Mouse (Mus musculus): Measurements from ENCODE around the gene Klrk1. TPM values are rescaled to one million over a fixed set of nuclear protein-coding genes. Genes with fewer than 3 reads are reported as not detected.

Gene Klrk1
- polyA plus RNA-seq, 1 experiment from 2014 or later, result not detected

GRCm38 (mm10) chr6:129581896-129582295, 41.8 kb downstream of the Klrk1 start:
- no peak for ATAC-seq (ENCODE audit: low FRiP score, low TSS enrichment)
- no peaks in the 10 kb centered on the region for H3K27me3 ChIP-seq (ENCODE audit: control insufficient read depth, insufficient read depth, low read length)
- H3K4me2 ChIP-seq (replicated peaks; ENCODE audit: low read depth, low read length), result no peak overlapping the region

DNA sequence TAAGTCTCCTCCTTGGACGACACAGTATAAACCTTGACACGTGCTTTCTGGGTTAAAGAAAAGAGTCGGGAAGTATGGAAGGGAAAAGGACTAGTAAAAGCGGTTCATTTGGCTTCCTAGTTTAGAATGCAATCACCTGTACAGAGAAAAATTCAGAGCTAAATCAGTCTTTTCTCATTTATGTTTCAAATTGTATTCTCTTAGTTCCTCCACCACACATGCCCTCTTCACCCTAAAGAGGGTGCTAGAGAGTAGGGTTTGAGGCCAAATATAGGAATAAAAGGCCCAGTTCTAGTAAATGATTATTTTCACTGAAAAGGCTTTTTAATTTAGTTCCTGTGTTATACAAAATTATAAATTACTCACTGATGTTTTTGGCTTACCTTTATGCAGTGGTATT, 42.4 kb downstream of the Klrk1 start:
- Histone ChIP-seq H3K9me3 (ENCODE audit: control insufficient read depth, low read length) (no peaks in the 10 kb centered on the region), H3K36me3 (ENCODE audit: control insufficient read depth, insufficient read depth, low read length) (no peaks in the 10 kb centered on the region), H3K4me1 (ENCODE audit: control insufficient read depth, insufficient read depth, low read length) (no peaks in the 10 kb centered on the region), H3K4me2 (replicated peaks; ENCODE audit: low read depth, low read length) (no peak overlapping the region), H3K27ac (ENCODE audit: low read depth, low read length) (no peak overlapping the region), H3K4me3 (ENCODE audit: low read length) (no peak overlapping the region), H3K9ac (ENCODE audit: low read depth, low read length) (no peak overlapping the region), H3K27me3 (ENCODE audit: control insufficient read depth, insufficient read depth, low read length) (no peaks in the 10 kb centered on the region)
- ATAC-seq (ENCODE audit: low FRiP score, low TSS enrichment), result no peak
- WGBS, result 58% methylated on average over 4 of the region's 4 CpGs

More at GRCm38 (mm10) chr6:129581896-129582295, 41.8 kb downstream of the Klrk1 start:
- 81% methylated on average over 4 of the region's 4 CpGs for WGBS
- no peaks in the 10 kb centered on the region for H3K36me3 ChIP-seq (ENCODE audit: control insufficient read depth, insufficient read depth, low read length)
- no peak overlapping the region for H3K4me3 ChIP-seq (ENCODE audit: low read length)
- no peaks in the 10 kb centered on the region for H3K4me1 ChIP-seq (ENCODE audit: control insufficient read depth, insufficient read depth, low read length)
- H3K9ac ChIP-seq (ENCODE audit: low read depth, low read length), result no peak overlapping the region
- H3K9me3 ChIP-seq (ENCODE audit: control insufficient read depth, low read length), result no peaks in the 10 kb centered on the region
- H3K27ac ChIP-seq (ENCODE audit: low read depth, low read length), result no peak overlapping the region

DNA sequence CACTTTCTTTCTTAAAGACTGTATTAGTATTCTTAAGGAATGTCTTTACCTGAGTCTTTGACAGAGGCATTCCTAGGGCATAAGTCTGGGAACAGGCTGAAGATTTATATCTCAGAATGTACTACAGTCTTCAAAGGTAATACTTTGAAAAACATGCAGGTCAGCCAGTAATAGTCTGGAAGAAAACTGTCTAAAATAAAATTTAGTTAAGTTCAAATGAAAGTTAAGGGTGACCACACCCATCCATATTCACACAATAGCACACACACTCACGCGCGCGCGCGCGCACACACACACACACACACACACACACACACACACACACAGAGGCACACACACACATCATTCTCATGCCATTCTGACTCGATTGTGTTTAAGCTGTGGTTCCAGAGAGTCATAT, 46.1 kb downstream of the Klrk1 start, which contains the start of gene Klre1:
Gene Klre1, plus strand, starts transcription at position 301 of the 400 bp plus-strand sequence.
- 95% methylated on average over 8 of the region's 8 CpGs for WGBS
- ATAC-seq (ENCODE audit: low FRiP score, low TSS enrichment), result no peak
- no peaks in the 10 kb centered on the region for H3K36me3 ChIP-seq (ENCODE audit: control insufficient read depth, insufficient read depth, low read length)
- no peaks in the 10 kb centered on the region for H3K4me1 ChIP-seq (ENCODE audit: control insufficient read depth, insufficient read depth, low read length)
- no peak within 1 kb of the TSS for H3K4me2 ChIP-seq (replicated peaks; ENCODE audit: low read depth, low read length)
- H3K27me3 ChIP-seq (ENCODE audit: control insufficient read depth, insufficient read depth, low read length), result no peaks in the 10 kb centered on the region
- H3K9me3 ChIP-seq (ENCODE audit: control insufficient read depth, low read length), result no peaks in the 10 kb centered on the region
- H3K4me3 ChIP-seq (ENCODE audit: low read length), result no peak within 1 kb of the TSS
- H3K9ac ChIP-seq (ENCODE audit: low read depth, low read length), result no peak within 1 kb of the TSS
- H3K27ac ChIP-seq (ENCODE audit: low read depth, low read length), result no peak within 1 kb of the TSS

- H3K27me3 ChIP-seq (ENCODE audit: control insufficient read depth, insufficient read depth, low read length), result no peaks in the 10 kb centered on the region
- no peak for ATAC-seq (ENCODE audit: low FRiP score, low TSS enrichment)
- H3K4me2 ChIP-seq (replicated peaks; ENCODE audit: low read depth, low read length), result no peak overlapping the region
- H3K27ac ChIP-seq (ENCODE audit: low read depth, low read length), result no peak overlapping the region
- no peaks in the 10 kb centered on the region for H3K36me3 ChIP-seq (ENCODE audit: control insufficient read depth, insufficient read depth, low read length)
- H3K4me1 ChIP-seq (ENCODE audit: control insufficient read depth, insufficient read depth, low read length), result no peaks in the 10 kb centered on the region
- no peak overlapping the region for H3K9ac ChIP-seq (ENCODE audit: low read depth, low read length)
- no peaks in the 10 kb centered on the region for H3K9me3 ChIP-seq (ENCODE audit: control insufficient read depth, low read length)
- WGBS, result 22% methylated on average over 2 of the region's 2 CpGs
- no peak overlapping the region for H3K4me3 ChIP-seq (ENCODE audit: low read length)
Observed at GRCm38 (mm10) chr6:129575315-129575714, 48.3 kb downstream of the Klrk1 start.

DNA sequence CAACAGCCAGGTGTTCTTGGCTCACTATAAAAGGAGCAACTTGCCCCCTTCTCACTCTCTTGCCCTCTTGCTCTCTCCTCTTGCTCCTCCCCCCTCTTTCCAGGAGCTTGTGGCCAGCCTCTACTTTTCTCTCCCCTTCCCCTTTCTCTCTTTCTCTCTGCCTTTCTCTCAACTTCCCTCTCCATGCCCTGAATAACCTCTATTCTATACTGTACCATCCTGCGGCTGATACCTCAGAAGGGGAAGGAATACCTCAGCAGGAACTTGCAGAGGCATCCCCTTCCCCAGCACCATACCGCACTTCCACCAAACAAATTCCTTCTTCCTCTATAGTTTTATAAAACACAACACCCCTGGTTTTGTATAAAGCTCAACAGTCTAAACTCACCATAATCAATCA, 58.4 kb downstream of the Klrk1 start:
- Histone ChIP-seq H3K9me3 (ENCODE audit: control insufficient read depth, low read length) (no peaks in the 10 kb centered on the region), H3K36me3 (ENCODE audit: control insufficient read depth, insufficient read depth, low read length) (no peaks in the 10 kb centered on the region), H3K4me2 (replicated peaks; ENCODE audit: low read depth, low read length) (no peak overlapping the region), H3K4me1 (ENCODE audit: control insufficient read depth, insufficient read depth, low read length) (no peaks in the 10 kb centered on the region), H3K9ac (ENCODE audit: low read depth, low read length) (no peak overlapping the region), H3K4me3 (ENCODE audit: low read length) (no peak overlapping the region), H3K27ac (ENCODE audit: low read depth, low read length) (no peak overlapping the region), H3K27me3 (ENCODE audit: control insufficient read depth, insufficient read depth, low read length) (no peaks in the 10 kb centered on the region)
- no peak for ATAC-seq (ENCODE audit: low FRiP score, low TSS enrichment)
- WGBS, result 85% methylated on average over 2 of the region's 2 CpGs

Other genes starting within 250 kb of the Klrk1 start
- not detected in 2 replicates for gene Clec12b, start 238.0 kb downstream of the Klrk1 start, polyA plus RNA-seq (2014; fragmentation: Nextera tagmentation; extraction: Ambion mirVana)
- gene Clec1b, start 226.6 kb downstream of the Klrk1 start, polyA plus RNA-seq (2014; fragmentation: Nextera tagmentation; extraction: Ambion mirVana), result 2.5 and 4.7 TPM in 2 replicates
- gene Clec9a, start 215.0 kb downstream of the Klrk1 start, polyA plus RNA-seq (2014; fragmentation: Nextera tagmentation; extraction: Ambion mirVana), result 0.41 and 0.45 TPM in 2 replicates
- 5.8 and 6.2 TPM in 2 replicates for gene Clec1a, start 171.9 kb downstream of the Klrk1 start, polyA plus RNA-seq (2014; fragmentation: Nextera tagmentation; extraction: Ambion mirVana)
- gene Olr1, start 116.7 kb downstream of the Klrk1 start, polyA plus RNA-seq (2014; fragmentation: Nextera tagmentation; extraction: Ambion mirVana), result not detected in 2 replicates
- gene Tmem52b, start 111.3 kb downstream of the Klrk1 start, polyA plus RNA-seq (2014; fragmentation: Nextera tagmentation; extraction: Ambion mirVana), result 24.0 and 38.3 TPM in 2 replicates
- 16.7 and 22.4 TPM in 2 replicates for gene Gabarapl1, start 90.7 kb downstream of the Klrk1 start, polyA plus RNA-seq (2014; fragmentation: Nextera tagmentation; extraction: Ambion mirVana)
- not detected in 2 replicates for gene Klre1, start 46.0 kb downstream of the Klrk1 start, polyA plus RNA-seq (2014; fragmentation: Nextera tagmentation; extraction: Ambion mirVana)
- gene Klrd1, start 32.1 kb downstream of the Klrk1 start, polyA plus RNA-seq (2014; fragmentation: Nextera tagmentation; extraction: Ambion mirVana), result not detected in 2 replicates
- gene Klrc3, start 19.5 kb upstream of the Klrk1 start, polyA plus RNA-seq (2014; fragmentation: Nextera tagmentation; extraction: Ambion mirVana), result not detected in 2 replicates
- not detected in 2 replicates for gene Klrc2, start 36.8 kb upstream of the Klrk1 start, polyA plus RNA-seq (2014; fragmentation: Nextera tagmentation; extraction: Ambion mirVana)
- not detected in 2 replicates for gene Klrc1, start 55.1 kb upstream of the Klrk1 start, polyA plus RNA-seq (2014; fragmentation: Nextera tagmentation; extraction: Ambion mirVana)
- gene Klri1, start 93.3 kb upstream of the Klrk1 start, polyA plus RNA-seq (2014; fragmentation: Nextera tagmentation; extraction: Ambion mirVana), result 0.71 TPM in 1 of 2 replicates, not detected in the other
- gene Klri2, start 116.6 kb upstream of the Klrk1 start, polyA plus RNA-seq (2014; fragmentation: Nextera tagmentation; extraction: Ambion mirVana), result not detected in 2 replicates
- not detected in 2 replicates for gene Gm156, start 160.4 kb upstream of the Klrk1 start, polyA plus RNA-seq (2014; fragmentation: Nextera tagmentation; extraction: Ambion mirVana)
- gene Gm17631, start 238.8 kb upstream of the Klrk1 start, polyA plus RNA-seq (2014; fragmentation: Nextera tagmentation; extraction: Ambion mirVana), result not detected in 2 replicates